Mouse (Mus musculus) kidney, embryonic 15.5 days (tissue): Measurements from ENCODE around the gene Ttc8. TPM values are rescaled to one million over a fixed set of nuclear protein-coding genes. Genes with fewer than 3 reads are reported as not detected.
"Not testable (repeated sequence)": the region's sequence is repeated elsewhere in the genome, so short reads cannot be mapped to it uniquely, and the experiment has no call there.

Experiments
- ATAC-seq: fragments of 200-750 bp; cut with Nextera tagmentation; replicated peaks from 2 replicates; pipeline ENCODE4 v1.8.0; 2017; ENCODE audit warnings: moderate TSS enrichment; ENCODE audit not compliant: low FRiP score
- H3K27ac ChIP-seq: fragments of 300-500 bp; sonication (generic); 2 replicates; pipeline ENCODE4 v1.5.1; 2015; ENCODE audit warnings: mild to moderate bottlenecking, inconsistent platforms
- H3K27me3 ChIP-seq: fragments of 300-500 bp; sonication (generic); 2 replicates; pipeline ENCODE4 v1.6.1; 2015; ENCODE audit warnings: inconsistent platforms
- H3K36me3 ChIP-seq: fragments of 300-500 bp; sonication (generic); 2 replicates; pipeline ENCODE4 v1.6.1; 2015; ENCODE audit warnings: inconsistent platforms
- H3K4me1 ChIP-seq: fragments of 300-500 bp; sonication (generic); 2 replicates; pipeline ENCODE4 v1.6.1; 2015; ENCODE audit warnings: inconsistent platforms
- H3K4me2 ChIP-seq: fragments of 300-500 bp; sonication (generic); 2 replicates; pipeline ENCODE4 v1.6.1; 2015; ENCODE audit warnings: moderate library complexity, mild to moderate bottlenecking, inconsistent platforms
- H3K4me3 ChIP-seq: fragments of 300-500 bp; sonication (generic); replicated peaks from 2 replicates; pipeline ENCODE4 v1.5.1; 2015; ENCODE audit warnings: mild to moderate bottlenecking, inconsistent platforms
- H3K9ac ChIP-seq: fragments of 300-500 bp; sonication (generic); 2 replicates; pipeline ENCODE4 v1.6.1; 2015; ENCODE audit warnings: mild to moderate bottlenecking, inconsistent platforms
- H3K9me3 ChIP-seq: fragments of 300-500 bp; sonication (generic); replicated peaks from 2 replicates; pipeline ENCODE4 v1.6.1; 2016; ENCODE audit warnings: inconsistent platforms
- WGBS: fragments of 180-500 bp; shearing (Covaris S2); methylation state at CpG from one replicate; pipeline ENCODE4 v1.1.7; 2015; ENCODE audit warnings: mixed read lengths; 5-methylcytosine and 5-hydroxymethylcytosine counted together
- polyA plus RNA-seq: library from polyadenylated mRNA; unstranded; fragments of >200 nt; fragmentation: Nextera tagmentation; extraction: Ambion mirVana; gene quantifications from 2 replicates; pipeline ENCODE4 v1.2.1, GENCODE M21; 2015

Ttc8 gene
- polyA plus RNA-seq, 1 experiment from 2014 or later = 32.6 TPM

DNA sequence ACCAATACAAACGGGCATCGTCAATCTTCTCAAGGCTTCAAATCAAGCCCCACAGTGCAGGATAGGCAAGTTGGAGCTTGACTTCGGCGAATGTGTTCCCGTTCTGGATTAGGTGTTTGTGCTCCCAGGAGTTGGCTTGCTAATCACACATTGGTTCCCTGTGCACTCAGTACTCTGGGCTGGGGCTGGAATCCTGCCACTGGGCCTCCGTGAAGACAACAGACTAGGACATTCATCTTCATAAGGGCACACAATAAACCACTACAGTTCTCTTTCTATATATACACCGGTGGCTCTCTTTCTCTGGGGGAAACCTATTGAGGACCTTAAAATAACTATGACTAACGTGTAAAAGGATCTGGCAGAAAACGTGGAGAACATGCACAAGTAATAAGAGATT is 10.3 kb upstream of the Ttc8 start:
- H3K9ac ChIP-seq = no peak overlapping the region
- no peak overlapping the region for H3K4me2 ChIP-seq
- no peak overlapping the region for H3K4me3 ChIP-seq
- no peaks in the 10 kb centered on the region for H3K27me3 ChIP-seq
- ATAC-seq = no peak
- H3K4me1 ChIP-seq = no peaks in the 10 kb centered on the region
- no peaks in the 10 kb centered on the region for H3K9me3 ChIP-seq
- 78% methylated on average over 9 of the region's 9 CpGs for WGBS
- H3K36me3 ChIP-seq = no peaks in the 10 kb centered on the region
- H3K27ac ChIP-seq = no peak overlapping the region

DNA sequence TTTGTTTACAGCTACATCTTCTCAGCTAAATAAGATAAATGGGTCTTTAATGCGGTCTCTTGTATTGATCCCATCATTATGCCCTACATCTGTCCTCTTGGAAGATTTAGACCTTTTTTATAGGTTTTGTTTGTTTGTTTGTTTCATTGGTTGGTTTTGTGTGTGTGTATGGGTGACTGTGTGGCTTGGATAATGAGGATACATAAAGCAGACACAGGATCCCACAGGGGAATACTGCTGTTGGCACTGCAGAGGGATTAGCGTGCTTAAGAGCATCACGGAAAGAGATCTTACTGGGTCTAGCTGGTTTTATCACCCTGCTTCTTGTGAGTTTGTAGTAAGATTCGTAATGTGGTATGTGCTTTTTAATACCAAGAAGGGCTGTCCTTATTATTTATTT is 10.8 kb downstream of the Ttc8 start:
- H3K9me3 ChIP-seq = no peaks in the 10 kb centered on the region
- no peaks in the 10 kb centered on the region for H3K27me3 ChIP-seq
- ATAC-seq = no peak
- H3K4me1 ChIP-seq = no peaks in the 10 kb centered on the region
- H3K4me3 ChIP-seq = no peak overlapping the region
- H3K9ac ChIP-seq = no peak overlapping the region
- 92% methylated on average over 4 of the region's 4 CpGs for WGBS
- no peaks in the 10 kb centered on the region for H3K36me3 ChIP-seq
- no peak overlapping the region for H3K4me2 ChIP-seq
- H3K27ac ChIP-seq = no peak overlapping the region

DNA sequence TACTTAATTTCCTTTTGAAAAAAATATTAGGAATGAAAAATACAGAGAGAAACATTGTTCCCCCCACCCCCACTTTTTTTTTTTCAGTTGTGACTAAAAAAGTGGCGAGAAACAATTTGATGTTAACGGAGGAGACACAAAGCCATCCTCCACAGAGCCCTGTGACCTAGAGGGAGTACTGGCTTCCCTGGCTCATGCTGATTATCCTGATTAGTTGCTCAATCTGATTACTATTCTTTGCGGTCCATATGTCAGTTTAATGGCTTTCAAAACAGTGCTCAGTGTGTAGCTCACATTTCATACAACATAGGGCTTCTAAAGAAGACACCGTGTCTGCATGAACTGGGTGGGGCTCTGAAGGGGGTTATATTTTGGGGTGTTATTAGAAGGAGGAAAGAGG is 12.1 kb downstream of the Ttc8 start:
- no peaks in the 10 kb centered on the region for H3K27me3 ChIP-seq
- WGBS = 40% methylated on average over 4 of the region's 4 CpGs
- no peaks in the 10 kb centered on the region for H3K36me3 ChIP-seq
- H3K9ac ChIP-seq = no peak overlapping the region
- H3K9me3 ChIP-seq = no peaks in the 10 kb centered on the region
- H3K27ac ChIP-seq = no peak overlapping the region
- no peak overlapping the region for H3K4me2 ChIP-seq
- ATAC-seq = no peak
- no peak overlapping the region for H3K4me3 ChIP-seq
- no peaks in the 10 kb centered on the region for H3K4me1 ChIP-seq

DNA sequence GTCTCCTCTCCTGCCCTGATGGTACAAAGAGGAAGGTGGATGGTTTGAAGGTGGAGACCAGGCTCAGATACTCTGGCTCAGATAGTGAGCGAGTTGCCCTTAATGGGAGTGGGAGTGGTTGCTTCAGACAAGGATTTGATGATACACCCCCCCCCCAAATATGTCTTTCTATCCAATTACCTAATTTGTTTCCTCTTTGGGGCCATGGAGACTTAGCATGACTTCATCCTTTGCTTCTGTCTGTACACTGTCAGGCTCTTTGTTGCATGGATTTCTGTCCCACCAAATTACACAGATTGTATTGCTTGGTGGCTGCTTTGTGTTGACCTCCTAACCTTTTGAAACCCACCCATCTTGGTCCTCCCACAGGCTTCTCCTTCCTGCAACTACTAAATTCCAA is 12.5 kb downstream of the Ttc8 start:
- H3K36me3 ChIP-seq = no peaks in the 10 kb centered on the region
- no peak overlapping the region for H3K4me2 ChIP-seq
- no peak overlapping the region for H3K27ac ChIP-seq
- no peak overlapping the region for H3K9ac ChIP-seq
- H3K9me3 ChIP-seq = no peaks in the 10 kb centered on the region
- H3K4me3 ChIP-seq = no peak overlapping the region
- no peaks in the 10 kb centered on the region for H3K4me1 ChIP-seq
- H3K27me3 ChIP-seq = no peaks in the 10 kb centered on the region
- no peak for ATAC-seq
- WGBS = 70% methylated on average over 1 of the region's 1 CpGs

DNA sequence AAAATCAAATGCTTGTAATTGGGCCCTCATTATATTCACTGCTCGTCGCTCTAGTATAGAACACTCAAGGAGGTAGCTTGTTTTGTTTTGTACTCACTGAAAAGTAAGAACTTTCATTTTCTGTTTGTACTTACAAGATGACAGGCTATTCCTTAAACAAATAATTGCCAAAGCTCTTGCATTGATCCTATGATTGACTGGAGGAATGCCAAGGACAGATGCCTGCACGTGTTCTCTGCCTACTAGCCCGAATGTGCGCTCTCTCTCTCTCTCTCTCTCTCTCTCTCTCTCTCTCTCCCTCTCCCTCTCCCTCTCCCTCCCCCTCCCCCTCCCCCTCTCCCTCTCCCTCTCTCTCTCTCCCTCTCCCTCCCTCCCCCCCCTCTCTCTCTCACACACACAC is 30.9 kb downstream of the Ttc8 start:
- not testable (repeated sequence) for H3K27me3 ChIP-seq, H3K27ac ChIP-seq, H3K4me3 ChIP-seq, H3K9ac ChIP-seq, H3K4me2 ChIP-seq, H3K36me3 ChIP-seq, H3K9me3 ChIP-seq, ATAC-seq, H3K4me1 ChIP-seq
- 81% methylated on average over 5 of the region's 5 CpGs for WGBS

DNA sequence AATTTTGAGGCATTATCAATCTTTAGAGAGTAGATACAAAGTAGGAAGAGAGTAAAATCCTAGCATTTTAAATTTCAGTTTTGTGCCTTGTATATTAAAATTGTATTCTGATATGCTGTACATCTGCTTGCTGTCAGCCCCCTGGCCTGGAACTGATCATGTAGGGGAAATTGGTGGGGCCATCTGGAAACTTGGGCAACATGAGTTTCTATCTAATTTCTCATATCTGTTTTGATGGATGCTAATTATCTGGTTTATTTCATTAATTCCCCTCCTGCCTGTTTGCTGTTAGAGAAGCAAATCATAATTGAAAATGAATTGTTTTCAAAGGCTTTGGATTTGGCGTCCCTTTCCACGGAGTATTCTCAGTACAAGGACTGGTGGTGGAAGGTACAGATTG is 36.6 kb downstream of the Ttc8 start:
- no peak overlapping the region for H3K9ac ChIP-seq
- no peaks in the 10 kb centered on the region for H3K9me3 ChIP-seq
- no peaks in the 10 kb centered on the region for H3K4me1 ChIP-seq
- ATAC-seq = no peak
- no peaks in the 10 kb centered on the region for H3K27me3 ChIP-seq
- 93% methylated on average over 2 of the region's 2 CpGs for WGBS
- H3K4me3 ChIP-seq = no peak overlapping the region
- no peak overlapping the region for H3K27ac ChIP-seq
- H3K4me2 ChIP-seq = no peak overlapping the region
- H3K36me3 ChIP-seq = peaks cover 5% of the 10 kb centered on the region; the same call in 1 of the 2 replicates

DNA sequence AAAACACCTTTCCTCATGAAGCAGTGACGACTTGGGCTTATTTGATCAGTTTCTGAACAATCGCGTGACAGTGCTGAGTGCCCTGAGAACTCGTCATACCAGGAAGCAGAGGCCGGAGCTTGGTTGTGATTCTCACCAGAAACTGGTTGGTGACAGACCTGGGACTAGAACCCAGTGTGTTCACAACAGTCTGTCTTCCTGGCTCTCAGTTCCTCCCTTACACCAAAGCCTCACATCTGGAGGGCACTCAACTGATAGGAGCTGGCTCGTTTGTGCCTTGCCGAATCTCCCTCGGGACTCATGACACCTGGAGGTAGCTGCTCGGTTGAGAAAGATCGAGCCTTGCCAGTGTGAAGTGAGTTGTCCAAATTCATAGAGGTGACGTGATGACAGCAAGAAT is 37.1 kb downstream of the Ttc8 start:
- H3K4me2 ChIP-seq = no peak overlapping the region
- no peak overlapping the region for H3K27ac ChIP-seq
- no peaks in the 10 kb centered on the region for H3K27me3 ChIP-seq
- WGBS = 87% methylated on average over 11 of the region's 11 CpGs
- ATAC-seq = no peak
- H3K36me3 ChIP-seq = peaks cover 10% of the 10 kb centered on the region; the same call in 1 of the 2 replicates
- no peaks in the 10 kb centered on the region for H3K4me1 ChIP-seq
- no peak overlapping the region for H3K9ac ChIP-seq
- no peak overlapping the region for H3K4me3 ChIP-seq
- no peaks in the 10 kb centered on the region for H3K9me3 ChIP-seq

DNA sequence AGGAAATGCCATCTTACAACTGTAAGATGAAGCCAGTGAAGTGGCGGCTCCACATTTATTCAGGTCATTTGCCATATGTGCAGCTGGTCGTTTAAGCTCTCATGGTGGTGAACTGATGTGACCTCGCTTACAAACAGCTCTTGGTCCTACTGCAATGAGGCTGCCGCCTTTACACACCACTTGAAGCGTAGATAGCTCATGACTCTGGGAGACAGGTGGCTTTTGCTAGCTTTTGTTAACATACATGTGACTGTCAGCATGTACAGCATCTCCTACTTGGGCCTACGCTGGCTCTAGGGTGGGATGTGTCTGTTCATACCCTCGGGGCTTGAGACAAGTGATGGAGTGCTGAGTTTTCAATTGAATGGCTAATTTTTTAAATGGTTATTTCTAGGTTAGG is 40.6 kb downstream of the Ttc8 start:
- Histone ChIP-seq H3K4me3 (no peak overlapping the region), H3K4me2 (no peak overlapping the region), H3K27ac (no peak overlapping the region), H3K4me1 (no peaks in the 10 kb centered on the region), H3K36me3 (peaks cover 11% of the 10 kb centered on the region), H3K9ac (no peak overlapping the region), H3K27me3 (no peaks in the 10 kb centered on the region), H3K9me3 (no peaks in the 10 kb centered on the region)
- WGBS = 76% methylated on average over 7 of the region's 7 CpGs
- ATAC-seq = no peak

DNA sequence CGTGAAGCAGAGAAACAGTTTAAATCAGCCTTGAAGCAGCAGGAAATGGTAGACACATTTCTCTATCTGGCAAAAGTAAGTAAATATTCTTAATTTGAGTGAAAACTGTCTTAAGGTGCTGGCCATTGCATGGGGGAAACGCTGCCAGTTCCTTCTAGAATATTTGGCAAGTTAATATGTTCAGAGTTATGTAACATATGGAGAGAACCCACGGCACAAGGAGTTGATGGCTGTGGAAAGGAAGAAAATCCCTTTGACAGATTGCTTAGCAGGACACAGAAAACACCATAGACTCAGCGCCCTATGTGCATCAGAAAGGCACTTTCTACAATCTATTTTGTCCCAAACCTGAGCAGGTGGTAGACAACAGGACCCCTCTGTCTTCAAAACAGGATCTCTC is 41.0 kb downstream of the Ttc8 start:
- H3K27me3 ChIP-seq = no peaks in the 10 kb centered on the region
- no peak for ATAC-seq
- H3K4me3 ChIP-seq = no peak overlapping the region
- H3K4me2 ChIP-seq = no peak overlapping the region
- 90% methylated on average over 4 of the region's 4 CpGs for WGBS
- H3K36me3 ChIP-seq = peaks cover 13% of the 10 kb centered on the region
- H3K9me3 ChIP-seq = no peaks in the 10 kb centered on the region
- H3K4me1 ChIP-seq = no peaks in the 10 kb centered on the region
- H3K9ac ChIP-seq = no peak overlapping the region
- no peak overlapping the region for H3K27ac ChIP-seq

DNA sequence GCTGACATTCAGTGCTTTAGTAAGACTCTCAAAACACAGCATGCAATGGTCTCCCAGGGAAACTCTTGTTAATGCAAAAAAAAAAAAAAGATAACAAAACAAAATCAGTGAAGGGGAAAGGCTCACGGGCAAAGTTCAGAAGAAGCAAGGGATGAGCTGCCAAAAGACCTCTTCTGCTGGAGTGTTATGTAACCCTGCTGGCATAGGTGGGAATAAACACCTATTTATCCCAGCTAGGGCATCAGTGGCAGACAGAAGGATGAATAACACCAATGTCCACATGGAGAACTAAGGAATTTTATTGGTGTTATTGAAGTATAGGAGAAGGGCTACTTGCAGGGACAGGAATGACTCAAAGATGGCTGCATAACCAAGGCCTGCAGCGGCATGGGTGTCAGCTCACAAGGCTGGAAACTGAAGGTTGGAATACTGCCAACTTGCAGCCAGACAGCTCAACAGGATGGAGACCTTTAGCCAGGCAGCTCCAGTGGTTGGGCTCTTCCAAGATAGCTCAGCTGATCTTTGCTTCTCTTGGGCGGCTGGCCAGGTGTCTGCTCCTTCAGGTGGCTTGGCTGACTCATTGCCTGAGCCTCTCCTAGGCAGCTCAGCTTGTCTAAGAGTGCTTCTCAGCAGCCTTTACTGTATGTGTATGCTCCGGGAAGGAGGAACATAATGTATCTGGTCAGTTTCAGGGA is 45.2 kb downstream of the Ttc8 start:
- ATAC-seq = peak; percentile 49; the same call in 1 of the 2 replicates
- no peak overlapping the region for H3K4me3 ChIP-seq
- no peaks in the 10 kb centered on the region for H3K9me3 ChIP-seq
- no peak overlapping the region for H3K9ac ChIP-seq
- no peaks in the 10 kb centered on the region for H3K4me1 ChIP-seq
- H3K4me2 ChIP-seq = no peak overlapping the region
- no peaks in the 10 kb centered on the region for H3K27me3 ChIP-seq
- 68% methylated on average over 4 of the region's 4 CpGs for WGBS
- no peak overlapping the region for H3K27ac ChIP-seq
- peaks cover 16% of the 10 kb centered on the region for H3K36me3 ChIP-seq

DNA sequence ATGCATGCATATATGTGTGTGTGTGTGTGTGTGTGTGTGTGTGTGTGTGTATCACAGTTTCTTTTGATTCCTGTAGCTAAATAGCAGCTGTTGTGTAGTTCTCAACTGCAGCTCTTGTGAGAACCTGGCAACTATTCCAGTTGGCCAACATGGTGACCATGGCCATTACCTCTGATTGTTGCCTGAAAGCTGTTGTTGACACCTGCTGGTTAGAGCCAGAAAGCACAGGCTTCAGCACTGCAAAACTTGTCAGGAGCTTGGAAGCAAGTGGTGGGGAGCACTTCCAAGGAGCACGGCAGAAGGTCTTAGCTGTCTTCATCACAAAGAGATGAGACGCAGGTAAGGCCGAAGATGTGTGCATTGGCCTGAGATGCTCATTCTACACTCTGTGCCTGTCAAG is 51.9 kb downstream of the Ttc8 start:
- 94% methylated on average over 3 of the region's 3 CpGs for WGBS
- no peaks in the 10 kb centered on the region for H3K4me1 ChIP-seq
- no peak for ATAC-seq
- H3K9ac ChIP-seq = no peak overlapping the region
- no peaks in the 10 kb centered on the region for H3K9me3 ChIP-seq
- H3K27me3 ChIP-seq = no peaks in the 10 kb centered on the region
- peaks cover 30% of the 10 kb centered on the region for H3K36me3 ChIP-seq
- no peak overlapping the region for H3K4me2 ChIP-seq
- no peak overlapping the region for H3K4me3 ChIP-seq
- no peak overlapping the region for H3K27ac ChIP-seq

DNA sequence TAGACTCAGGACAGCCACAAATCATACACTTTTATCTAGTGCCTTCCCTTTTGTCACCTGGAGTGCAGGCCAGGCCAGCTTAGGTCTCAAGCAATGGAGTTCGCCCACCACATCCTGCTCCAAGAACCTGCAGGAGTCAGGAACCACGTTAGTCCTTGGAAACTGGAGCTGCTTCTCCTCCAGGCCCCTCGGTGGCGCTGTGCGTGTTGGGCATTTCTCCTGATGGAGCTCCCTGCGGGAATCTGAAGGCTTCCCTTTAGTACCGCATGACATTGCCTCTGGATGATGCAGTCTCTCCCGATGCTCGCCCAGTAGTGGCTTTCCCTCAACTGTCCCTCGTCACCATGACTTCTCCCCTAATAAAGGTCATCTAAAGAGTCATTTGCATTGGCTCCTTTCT is 53.1 kb downstream of the Ttc8 start:
- ATAC-seq = no peak
- 84% methylated on average over 10 of the region's 10 CpGs for WGBS
- Histone ChIP-seq H3K4me2 (no peak overlapping the region), H3K4me1 (no peaks in the 10 kb centered on the region), H3K9me3 (no peaks in the 10 kb centered on the region), H3K9ac (no peak overlapping the region), H3K27me3 (no peaks in the 10 kb centered on the region), H3K4me3 (no peak overlapping the region), H3K27ac (no peak overlapping the region), H3K36me3 (peaks cover 40% of the 10 kb centered on the region)

DNA sequence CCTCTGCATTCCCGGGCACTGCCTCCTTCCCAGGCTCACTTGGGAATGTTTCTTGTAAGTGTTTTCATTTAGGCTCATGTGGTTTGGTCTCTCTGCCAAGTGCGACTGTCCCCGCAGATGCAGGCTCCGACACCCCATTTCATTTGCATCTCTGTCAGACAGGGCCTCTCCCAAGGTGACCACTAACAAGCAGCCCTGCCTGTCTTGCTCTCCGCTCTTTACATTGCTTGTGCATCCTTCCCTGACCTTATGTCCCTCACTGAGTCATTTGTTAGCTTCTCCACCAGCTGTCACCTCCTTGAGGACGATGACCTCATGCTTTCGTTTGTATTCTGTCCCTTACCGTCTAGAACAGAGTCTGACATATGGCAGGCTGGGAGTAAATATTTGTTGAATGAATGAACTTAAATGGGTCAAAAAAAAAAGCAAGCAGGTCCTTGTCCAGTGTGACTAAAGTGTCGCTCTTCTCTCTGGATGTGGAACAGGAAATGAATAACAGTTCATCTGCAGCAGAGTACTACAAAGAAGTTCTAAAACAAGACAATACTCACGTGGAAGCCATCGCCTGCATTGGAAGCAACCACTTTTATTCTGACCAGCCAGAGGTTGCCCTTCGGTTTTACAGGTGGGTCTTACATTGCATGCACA is 53.9 kb downstream of the Ttc8 start:
- H3K36me3 ChIP-seq = peaks cover 48% of the 10 kb centered on the region
- no peaks in the 10 kb centered on the region for H3K27me3 ChIP-seq
- no peak overlapping the region for H3K4me3 ChIP-seq
- no peak overlapping the region for H3K9ac ChIP-seq
- no peak overlapping the region for H3K27ac ChIP-seq
- H3K4me1 ChIP-seq = no peaks in the 10 kb centered on the region
- 71% methylated on average over 12 of the region's 12 CpGs for whole genome bisulfite sequencing
- H3K9me3 ChIP-seq = no peaks in the 10 kb centered on the region
- H3K4me2 ChIP-seq = no peak overlapping the region
- no peak for ATAC-seq
